Mouse (Mus musculus) induced T-regulatory cell, adult 2 months (primary cell): ENCODE results near the gene Prim2.
"Not testable (repeated sequence)": the region's sequence is repeated elsewhere in the genome, so short reads cannot be mapped to it uniquely, and the experiment has no call there.

Source experiments
- DNase-seq: peaks from one replicate; pipeline ENCODE4 v3.0.0-alpha.2; 2012; ENCODE audit warnings: low read depth

Prim2 gene

DNA sequence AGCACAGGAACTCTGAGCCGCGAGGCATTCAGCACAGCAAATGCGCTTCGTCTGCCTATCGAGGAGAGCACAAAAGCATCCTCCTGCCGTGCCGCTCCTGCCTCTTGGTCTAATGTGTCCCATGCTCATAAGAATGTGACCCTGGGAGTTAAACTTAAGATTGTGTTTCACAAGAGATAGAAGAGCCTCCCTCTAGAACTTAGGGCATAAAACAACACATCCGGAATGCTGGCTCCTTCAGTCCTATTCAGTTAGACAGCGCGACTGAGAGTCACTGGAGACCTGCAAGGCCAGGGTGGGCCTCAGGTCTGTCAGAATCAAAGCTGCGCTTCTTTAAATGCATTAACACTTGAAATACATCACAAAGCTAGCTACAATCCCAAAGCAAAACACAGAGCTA, 18.7 kb downstream of the Prim2 start:
- DNase-seq, result no peak

- DNase-seq, result no peak
These were observed 20.0 kb downstream of the Prim2 start for GRCm38 (mm10) chr1:33649534-33650108.

DNA sequence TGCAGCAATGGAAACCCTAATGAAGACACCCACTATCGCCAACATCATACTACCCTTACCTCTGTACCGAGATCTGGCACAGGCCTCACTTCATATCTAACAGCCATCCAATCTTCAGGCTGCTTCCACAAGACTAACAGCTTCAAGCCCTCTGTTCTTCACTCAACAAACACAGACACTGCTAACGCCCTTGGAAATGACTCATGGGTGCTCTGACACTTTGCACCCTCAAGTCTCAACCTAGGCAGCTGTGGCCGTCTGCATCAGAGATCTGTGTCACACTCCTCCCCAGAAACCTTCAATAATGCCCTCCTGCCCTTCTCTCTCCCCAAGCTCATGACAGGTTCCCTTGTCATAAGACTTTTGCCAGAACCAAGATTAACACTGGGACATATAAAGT, 20.6 kb downstream of the Prim2 start:
- DNase-seq, result no peak

- DNase-seq, result no peak
These were observed 21.9 kb downstream of the Prim2 start for GRCm38 (mm10) chr1:33647661-33648060.

DNA sequence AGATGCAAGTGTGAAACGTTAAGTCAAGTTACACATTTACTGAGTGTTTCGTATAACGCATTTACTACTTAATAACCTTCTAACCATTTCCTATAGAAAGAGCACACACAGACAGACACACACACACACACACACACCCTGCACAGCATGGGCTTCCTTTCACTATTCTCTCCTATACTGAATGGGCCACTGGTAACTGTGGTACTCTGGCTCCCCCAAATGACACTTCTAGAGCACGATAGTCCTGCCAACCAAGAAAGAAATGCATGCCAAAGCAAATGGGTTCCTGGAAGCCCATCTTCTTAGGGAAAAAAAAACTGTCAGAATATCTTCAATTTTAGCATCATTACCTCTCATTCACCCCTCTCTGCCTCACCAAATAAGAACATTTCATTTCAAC, 22.4 kb downstream of the Prim2 start:
- no peak for DNase-seq

DNA sequence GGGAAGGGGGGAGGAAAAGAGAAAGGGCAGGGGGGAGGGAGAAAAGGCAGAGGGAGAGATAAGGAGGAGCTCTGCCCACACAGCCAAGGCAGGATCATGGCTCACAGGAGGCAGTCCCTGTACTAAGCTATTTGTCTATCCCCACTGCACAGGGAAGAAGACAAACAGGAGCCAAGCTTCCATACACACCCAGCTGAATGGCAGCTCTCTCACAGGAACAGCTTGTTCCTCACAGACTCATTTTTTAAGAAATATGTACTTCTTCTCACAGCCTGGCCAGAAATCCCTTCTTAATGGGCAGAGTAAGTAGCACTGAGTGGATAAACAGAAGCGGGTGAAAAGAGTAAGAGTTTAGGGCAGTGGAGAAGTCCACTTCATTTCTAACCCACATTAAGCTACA, 23.9 kb downstream of the Prim2 start:
- DNase-seq, result no peak

- no peak for DNase-seq
These were observed 28.5 kb downstream of the Prim2 start for GRCm38 (mm10) chr1:33641139-33641538.

DNA sequence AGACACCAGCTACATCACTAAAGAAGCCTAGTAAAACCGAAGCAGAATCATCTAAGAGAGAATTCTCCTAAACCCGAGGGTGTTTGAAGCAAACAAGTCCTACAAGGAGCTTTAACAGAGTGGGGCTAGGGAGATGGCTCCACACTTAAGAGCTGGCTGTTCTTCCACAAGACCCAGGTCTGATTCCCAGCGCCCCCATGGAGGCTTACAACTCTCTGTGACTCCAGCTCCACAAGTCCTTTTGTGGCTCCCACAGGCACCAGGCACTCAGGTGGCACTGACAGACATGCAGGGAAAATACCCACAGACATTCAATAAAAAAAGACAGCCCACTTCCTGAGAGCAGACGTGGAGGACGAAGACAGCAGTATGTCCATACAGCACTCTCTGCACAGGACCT, 29.5 kb downstream of the Prim2 start:
- DNase-seq, result no peak

DNA sequence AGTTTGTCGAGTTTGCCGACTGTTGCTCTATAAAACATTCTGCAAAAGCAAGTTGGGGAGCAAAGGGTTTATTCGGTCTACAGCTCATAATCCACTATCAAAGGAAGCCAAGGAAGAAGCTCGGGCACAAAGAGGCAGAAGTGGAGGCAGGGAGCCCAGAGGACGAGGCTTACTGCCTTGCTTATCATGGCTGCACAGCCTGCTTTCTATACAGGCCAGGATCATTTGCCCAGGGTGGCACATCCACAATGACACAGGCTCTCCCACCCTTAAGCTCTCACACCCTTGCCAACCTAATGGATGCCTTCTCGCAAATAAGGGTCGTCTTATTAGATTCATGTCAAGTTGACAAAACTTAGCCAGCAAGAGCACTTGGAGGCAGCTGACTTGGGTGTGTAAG, 30.4 kb downstream of the Prim2 start:
- DNase-seq, result no peak

GRCm38 (mm10) chr1:33637827-33638226, 31.8 kb downstream of the Prim2 start:
- no peak for DNase-seq

GRCm38 (mm10) chr1:33636421-33637195, 33.0 kb downstream of the Prim2 start:
- no peak for DNase-seq

DNA sequence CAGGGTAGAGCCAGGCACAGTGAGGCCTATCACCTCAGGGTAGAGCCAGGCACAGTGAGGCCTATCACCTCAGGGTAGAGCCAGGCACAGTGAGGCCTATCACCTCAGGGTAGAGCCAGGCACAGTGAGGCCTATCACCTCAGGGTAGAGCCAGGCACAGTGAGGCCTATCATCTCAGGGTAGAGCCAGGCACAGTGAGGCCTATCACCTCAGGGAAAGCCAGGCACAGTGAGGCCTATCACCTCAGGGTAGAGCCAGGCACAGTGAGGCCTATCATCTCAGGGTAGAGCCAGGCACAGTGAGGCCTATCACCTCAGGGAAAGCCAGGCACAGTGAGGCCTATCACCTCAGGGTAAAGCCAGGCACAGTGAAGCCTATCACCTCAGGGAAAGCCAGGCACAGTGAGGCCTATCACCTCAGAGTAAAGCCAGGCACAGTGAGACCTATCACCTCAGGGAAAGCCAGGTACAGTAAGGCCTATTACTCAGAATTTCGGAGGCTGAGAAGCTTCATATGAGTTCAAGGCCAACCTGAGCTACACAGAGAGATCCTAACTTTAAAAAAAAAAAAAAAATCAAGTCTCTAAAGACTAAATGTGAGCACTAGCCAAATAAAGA, 38.5 kb downstream of the Prim2 start:
- not testable (repeated sequence) for DNase-seq

DNA sequence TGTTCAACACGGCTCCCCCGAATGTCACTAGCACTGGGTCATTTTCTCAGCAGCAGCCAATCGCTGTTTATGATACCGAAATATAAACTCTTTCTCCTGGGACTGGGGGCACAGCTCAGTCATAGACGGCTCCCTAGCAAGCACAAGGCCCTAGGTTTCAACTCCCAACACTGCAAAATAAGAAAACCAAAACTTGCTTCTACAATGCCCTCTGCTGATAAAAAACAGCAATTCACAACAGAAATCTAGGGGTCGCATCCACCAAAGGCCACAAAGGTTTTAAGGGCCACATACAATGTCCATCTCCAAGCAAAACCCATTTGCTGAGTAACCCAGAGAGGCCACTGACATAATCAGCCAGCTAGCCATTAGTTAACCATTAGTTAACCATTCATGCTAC, 41.8 kb downstream of the Prim2 start:
- no peak for DNase-seq

- no peak for DNase-seq
These were observed 42.5 kb downstream of the Prim2 start for GRCm38 (mm10) chr1:33627070-33627469.

DNA sequence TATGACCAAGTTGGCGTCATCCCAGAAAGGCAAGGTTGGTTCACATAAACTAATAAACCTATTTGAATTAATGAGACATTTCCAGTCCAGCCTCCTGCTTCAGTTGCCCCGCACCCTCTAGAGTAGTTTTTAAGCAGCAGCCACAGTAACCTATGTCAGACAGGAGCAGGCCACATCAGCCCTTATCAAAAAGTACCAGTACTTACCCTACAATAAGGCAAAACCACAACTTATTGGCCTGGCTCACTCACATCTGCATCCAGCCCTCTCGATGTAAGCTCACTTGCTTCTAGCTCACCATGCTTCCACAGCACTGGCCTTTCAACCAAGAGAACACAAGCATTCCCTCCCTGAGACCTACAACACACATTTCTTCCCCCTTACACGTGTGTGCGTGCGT, 44.7 kb downstream of the Prim2 start:
- DNase-seq, result no peak

- no peak for DNase-seq
These were observed 45.2 kb downstream of the Prim2 start for GRCm38 (mm10) chr1:33624441-33624840.

DNA sequence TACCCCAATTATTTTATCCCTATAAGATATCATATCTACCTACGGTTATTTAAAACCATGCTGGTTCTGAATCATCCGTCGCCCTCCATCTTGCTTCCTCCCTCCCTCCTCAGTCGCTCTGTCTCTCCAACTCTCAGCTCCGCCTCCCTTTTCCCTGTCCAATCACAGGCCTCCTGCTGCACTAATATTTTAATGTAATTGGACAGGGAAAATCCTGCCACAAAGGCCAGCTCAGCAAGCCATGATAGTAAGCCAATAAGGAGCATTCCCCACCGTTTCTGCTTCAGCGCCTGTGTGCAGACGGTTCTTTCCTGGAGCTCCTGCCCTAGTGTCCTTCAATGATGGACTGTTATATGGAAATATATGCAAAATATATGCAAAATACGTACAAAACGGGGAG, 47.8 kb downstream of the Prim2 start:
- DNase-seq, result no peak

GRCm38 (mm10) chr1:33620091-33620788, 49.4 kb downstream of the Prim2 start:
- DNase-seq, result no peak

- DNase-seq, result not testable (repeated sequence)
These were observed 53.0 kb downstream of the Prim2 start for GRCm38 (mm10) chr1:33616642-33617041.

- DNase-seq, result no peak
These were observed 57.5 kb downstream of the Prim2 start for GRCm38 (mm10) chr1:33612100-33612499.

DNA sequence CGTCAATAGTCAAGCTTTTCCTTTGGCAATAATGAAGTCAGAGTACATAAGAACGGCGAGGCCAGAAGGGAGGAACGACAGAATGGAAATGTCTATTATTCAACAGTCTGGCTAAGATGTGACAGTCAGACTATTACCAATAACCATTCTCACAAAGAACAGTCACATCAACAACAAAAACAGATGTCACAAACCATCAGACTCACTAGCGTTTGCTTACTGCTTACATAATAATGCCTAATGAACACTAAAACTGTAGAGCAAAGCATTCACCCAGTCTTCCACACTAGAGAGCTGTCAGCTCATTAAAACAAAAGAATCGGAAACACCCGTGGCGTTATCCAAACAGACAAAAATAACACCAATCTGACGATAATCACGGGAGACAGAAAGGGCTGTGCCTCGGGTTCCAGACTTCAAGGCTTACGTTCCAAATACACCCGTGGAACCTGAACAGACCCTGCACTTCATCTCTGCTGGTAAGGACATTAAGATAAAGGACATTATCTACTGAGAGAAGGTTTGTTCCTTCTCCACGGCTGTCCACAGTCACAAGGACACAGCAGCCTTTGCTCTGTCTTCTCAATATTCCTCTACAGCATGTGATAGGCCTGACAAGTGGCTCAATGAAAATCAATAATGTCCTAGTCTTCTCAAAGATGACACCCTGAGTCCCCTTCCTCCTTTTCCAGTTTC, 59.4 kb downstream of the Prim2 start:
- DNase-seq, result no peak

DNA sequence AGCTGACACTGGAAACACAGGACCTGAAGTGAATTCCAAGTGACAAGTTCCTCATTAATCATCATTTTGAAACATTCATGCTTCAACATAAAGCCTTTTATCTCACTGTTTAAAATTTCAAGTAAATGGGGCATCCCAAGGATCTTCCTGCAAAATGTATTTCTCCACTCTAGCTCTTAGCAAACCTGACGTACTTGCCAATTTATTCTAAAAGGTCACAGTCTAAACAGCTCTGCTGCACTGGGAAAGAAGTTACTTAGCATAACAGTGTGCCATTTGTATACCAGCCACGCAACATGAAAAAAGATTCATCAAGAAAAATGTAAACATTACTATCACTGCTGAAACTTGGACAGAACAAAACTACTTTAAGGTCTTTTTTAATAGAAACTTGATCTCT, 61.5 kb downstream of the Prim2 start:
- DNase-seq, result no peak
